Mouse (Mus musculus): ENCODE measurements around the gene Rasgrf1. TPM values are rescaled to one million over a fixed set of nuclear protein-coding genes. Genes with fewer than 3 reads are reported as not detected.

Gene Rasgrf1
- total and polyA plus RNA-seq, 3 experiments = not detected

DNA sequence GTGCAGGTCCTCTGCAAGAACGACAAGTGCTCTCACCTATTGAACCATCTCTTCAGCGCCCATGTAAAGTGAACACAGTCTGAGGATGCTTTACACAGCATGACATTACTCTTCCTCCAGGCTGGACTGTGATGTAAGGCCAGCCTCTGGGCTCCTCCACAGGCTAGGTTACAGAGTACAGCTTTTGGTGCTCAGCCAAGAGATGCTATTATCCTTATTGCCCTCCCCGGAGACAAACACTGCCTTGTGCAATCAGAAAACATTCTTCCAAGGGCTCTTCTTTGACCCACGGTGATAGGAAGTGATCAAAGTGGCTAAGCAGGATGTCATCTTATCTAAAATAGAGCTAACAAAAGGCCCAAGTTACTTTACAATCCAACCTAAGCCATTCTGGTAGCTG lies 128.8 kb downstream of the Rasgrf1 start:
- TF ChIP-seq ETS1 (IDR thresholded peaks at IDR 0.05; ENCODE audit: low read depth, low read length) = no peak
- no peak for TF ChIP-seq TAL1 (IDR thresholded peaks at IDR 0.05; ENCODE audit: low read length)
- TF ChIP-seq USF1 (IDR thresholded peaks at IDR 0.05; ENCODE audit: low read depth, low read length) = no peak
- TF ChIP-seq MAFK (IDR thresholded peaks at IDR 0.05; ENCODE audit: borderline replicate concordance, low read depth, low read length) = no peak
- no peak for TF ChIP-seq EP300 (IDR thresholded peaks at IDR 0.05; ENCODE audit: low read depth in 1 of 2, low read length in 2 of 2)
- no peak for TF ChIP-seq E2F4 (IDR thresholded peaks at IDR 0.05; ENCODE audit: borderline replicate concordance, low read depth, low read length)
- TF ChIP-seq NRF1 (IDR thresholded peaks at IDR 0.05; ENCODE audit: insufficient read depth, low read depth, low read length, poor library complexity, severe bottlenecking) = no peak
- TF ChIP-seq GATA1 (IDR thresholded peaks at IDR 0.05; ENCODE audit: low read depth, low read length) = no peak
- no peak for TF ChIP-seq POLR2A (IDR thresholded peaks at IDR 0.05; ENCODE audit: control insufficient read depth in 1 of 2, insufficient read depth in 1 of 2, low read depth in 1 of 2, low read length in 2 of 2, poor library complexity in 1 of 2)
- TF ChIP-seq JUND (IDR thresholded peaks at IDR 0.05; ENCODE audit: low read depth, low read length) = no peak
- TF ChIP-seq HCFC1 (IDR thresholded peaks at IDR 0.05; ENCODE audit: low read depth, low read length) = no peak
- no peak for TF ChIP-seq ZKSCAN1 (IDR thresholded peaks at IDR 0.05; ENCODE audit: low read depth, low read length)
- no peak for DNase-seq (ENCODE audit: low read depth, low spot score)

DNA sequence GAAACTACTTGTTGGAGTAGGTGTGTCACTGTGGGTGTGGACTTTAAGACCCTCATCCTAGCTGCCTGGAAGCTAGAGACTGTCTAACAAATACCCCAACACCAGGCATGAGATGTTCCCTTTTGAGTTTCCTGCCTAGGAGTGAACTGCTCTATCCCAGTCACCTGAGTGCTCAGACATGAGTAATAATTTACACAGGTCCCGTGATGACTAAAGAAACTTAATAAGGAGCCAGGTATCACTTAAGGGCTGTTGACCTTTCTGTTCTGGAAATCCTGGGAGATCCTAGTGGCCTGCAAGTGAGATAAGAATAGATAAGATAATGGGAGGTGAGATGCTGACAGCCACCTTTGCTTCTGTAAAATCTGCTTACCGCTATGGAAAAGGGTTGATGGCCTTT lies 131.2 kb downstream of the Rasgrf1 start:
- no peak overlapping the region for H3K9ac ChIP-seq (ENCODE audit: control insufficient read depth, low read depth, low read length, poor library complexity, severe bottlenecking)
- H3K27ac ChIP-seq (ENCODE audit: control insufficient read depth, low read depth, low read length) = no peak overlapping the region
- H3K4me3 ChIP-seq (ENCODE audit: control insufficient read depth in 1 of 2, insufficient read depth in 1 of 2, low read depth in 2 of 2, low read length in 2 of 2) = no peak overlapping the region
- no peaks in the 10 kb centered on the region for H3K79me2 ChIP-seq (ENCODE audit: control insufficient read depth, insufficient read depth, low read length, poor library complexity)
- H3K4me1 ChIP-seq (ENCODE audit: control insufficient read depth in 1 of 2, insufficient read depth in 2 of 2, low read length in 2 of 2) = no peaks in the 10 kb centered on the region
- no peak for TF ChIP-seq NELFE (IDR thresholded peaks at IDR 0.05; ENCODE audit: low read depth, low read length)
- TF ChIP-seq MEF2A (IDR thresholded peaks at IDR 0.05; ENCODE audit: extremely low read depth, insufficient replicate concordance, low read depth, low read length, poor library complexity, severe bottlenecking) = no peak
- no peak for TF ChIP-seq RCOR1 (IDR thresholded peaks at IDR 0.05; ENCODE audit: low read depth, low read length)
- TF ChIP-seq TBP (IDR thresholded peaks at IDR 0.05; ENCODE audit: low read depth, low read length) = no peak
- TF ChIP-seq ZKSCAN1 (IDR thresholded peaks at IDR 0.05; ENCODE audit: low read depth, low read length) = no peak
- TF ChIP-seq SMC3 (IDR thresholded peaks at IDR 0.05; ENCODE audit: low read depth, low read length) = no peak
- TF ChIP-seq MAFK (IDR thresholded peaks at IDR 0.05; ENCODE audit: borderline replicate concordance, low read depth, low read length) = no peak
- no peak for TF ChIP-seq KAT2A (conservative IDR thresholded peaks at IDR 0.05; ENCODE audit: low read depth, low read length)
- no peak for TF ChIP-seq NRF1 (IDR thresholded peaks at IDR 0.05; ENCODE audit: insufficient read depth, low read depth, low read length, poor library complexity, severe bottlenecking)
- no peak for TF ChIP-seq POLR2AphosphoS5 (IDR thresholded peaks at IDR 0.05; ENCODE audit: borderline replicate concordance, low read depth, low read length)
- no peak for TF ChIP-seq ELF1 (IDR thresholded peaks at IDR 0.05; ENCODE audit: low read depth, low read length)
- TF ChIP-seq MYC (IDR thresholded peaks at IDR 0.05; ENCODE audit: low read depth, low read length) = no peak
- TF ChIP-seq E2F4 (IDR thresholded peaks at IDR 0.05; ENCODE audit: borderline replicate concordance, low read depth, low read length) = no peak
- TF ChIP-seq JUND (IDR thresholded peaks at IDR 0.05; ENCODE audit: low read depth, low read length) = no peak
- no peak for TF ChIP-seq MXI1 (IDR thresholded peaks at IDR 0.05; ENCODE audit: low read depth, low read length)
- no peak for TF ChIP-seq HCFC1 (IDR thresholded peaks at IDR 0.05; ENCODE audit: low read depth, low read length)
- TF ChIP-seq TAL1 (IDR thresholded peaks at IDR 0.05; ENCODE audit: low read length) = no peak
- no peak for TF ChIP-seq GABPA (IDR thresholded peaks at IDR 0.05; ENCODE audit: low read depth, low read length)
- no peaks in the 10 kb centered on the region for H3K27me3 ChIP-seq (ENCODE audit: control insufficient read depth in 1 of 2, insufficient read depth in 2 of 2, low read length in 2 of 2)
- H3K36me3 ChIP-seq (ENCODE audit: control insufficient read depth in 1 of 2, insufficient read depth in 2 of 2, low read length in 2 of 2) = no peaks in the 10 kb centered on the region
- DNase-seq (ENCODE audit: low read depth, low spot score) = no peak
- no peaks in the 10 kb centered on the region for H3K9me3 ChIP-seq (replicated peaks; ENCODE audit: insufficient read depth, low read length)

More for the DNA sequence above, 128.8 kb downstream of the Rasgrf1 start:
- Histone ChIP-seq H3K27me3 (ENCODE audit: control insufficient read depth in 1 of 2, insufficient read depth in 2 of 2, low read length in 2 of 2) (no peaks in the 10 kb centered on the region; a peak in 1 of 4 replicates), H3K4me1 (ENCODE audit: control insufficient read depth in 1 of 2, insufficient read depth in 2 of 2, low read length in 2 of 2) (no peaks in the 10 kb centered on the region), H3K9ac (ENCODE audit: control insufficient read depth, low read depth, low read length, poor library complexity, severe bottlenecking) (no peak overlapping the region), H3K9me3 (replicated peaks; ENCODE audit: insufficient read depth, low read length) (no peaks in the 10 kb centered on the region), H3K27ac (ENCODE audit: control insufficient read depth, low read depth, low read length) (no peak overlapping the region), H3K4me3 (ENCODE audit: control insufficient read depth in 1 of 2, insufficient read depth in 1 of 2, low read depth in 2 of 2, low read length in 2 of 2) (no peak overlapping the region), H3K36me3 (ENCODE audit: control insufficient read depth in 1 of 2, insufficient read depth in 2 of 2, low read length in 2 of 2) (no peaks in the 10 kb centered on the region), H3K79me2 (ENCODE audit: control insufficient read depth, insufficient read depth, low read length, poor library complexity) (no peaks in the 10 kb centered on the region)
